Mouse (Mus musculus) right cerebral cortex, postnatal 25 days (tissue): ENCODE data around the gene Olfr288.
A peak's percentile ranks its signal among the peaks of the same experiment; 100 is the strongest.

Experiments used
- DNase-seq: peaks from one replicate; pipeline ENCODE4 v3.0.0; 2022

The Olfr288 gene

DNA sequence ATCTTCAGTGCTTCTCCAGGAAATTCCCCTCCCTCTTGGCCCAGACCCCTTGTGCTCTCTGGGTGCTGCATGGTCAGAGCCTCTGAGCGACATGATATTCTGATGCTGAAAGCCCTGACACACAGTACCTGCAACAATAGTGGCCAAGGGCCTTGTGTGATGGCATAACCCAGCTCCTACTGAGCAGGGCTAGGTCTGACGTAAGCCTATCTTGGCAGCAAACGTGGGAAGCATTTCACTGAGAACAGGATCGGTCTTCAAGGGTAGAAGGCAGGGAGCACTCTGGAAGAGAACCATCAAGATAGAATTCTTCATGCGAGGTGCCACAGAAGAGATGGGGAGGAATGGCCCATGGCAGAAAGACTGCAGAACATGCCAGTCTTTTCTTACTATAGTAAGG is 29.8 kb downstream of the Olfr288 start, which contains the start of gene Asb8:
Asb8 (minus strand) TSS at position 101 of the 400 bp plus-strand sequence.
- DNase-seq = no peak

DNA sequence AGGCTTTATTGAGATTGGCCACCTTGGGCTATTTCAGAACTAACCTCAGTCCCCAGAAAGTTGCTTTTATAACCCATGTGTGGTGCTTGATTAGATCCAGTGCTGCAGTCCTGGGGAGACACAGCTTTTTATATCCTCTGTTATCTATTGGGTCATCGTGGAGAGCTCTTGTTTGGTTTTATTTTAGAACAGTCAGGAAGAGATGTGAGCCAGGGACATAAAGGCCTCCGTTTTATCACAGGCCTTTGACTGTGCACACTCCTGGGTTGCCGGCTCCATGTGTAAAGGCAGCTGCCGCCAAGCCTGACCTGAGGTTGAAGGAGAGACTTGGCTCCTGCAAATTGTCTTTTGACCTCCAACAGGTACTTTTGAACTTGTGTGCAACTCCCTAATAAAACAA is 32.8 kb downstream of the Olfr288 start:
- DNase-seq = no peak

DNA sequence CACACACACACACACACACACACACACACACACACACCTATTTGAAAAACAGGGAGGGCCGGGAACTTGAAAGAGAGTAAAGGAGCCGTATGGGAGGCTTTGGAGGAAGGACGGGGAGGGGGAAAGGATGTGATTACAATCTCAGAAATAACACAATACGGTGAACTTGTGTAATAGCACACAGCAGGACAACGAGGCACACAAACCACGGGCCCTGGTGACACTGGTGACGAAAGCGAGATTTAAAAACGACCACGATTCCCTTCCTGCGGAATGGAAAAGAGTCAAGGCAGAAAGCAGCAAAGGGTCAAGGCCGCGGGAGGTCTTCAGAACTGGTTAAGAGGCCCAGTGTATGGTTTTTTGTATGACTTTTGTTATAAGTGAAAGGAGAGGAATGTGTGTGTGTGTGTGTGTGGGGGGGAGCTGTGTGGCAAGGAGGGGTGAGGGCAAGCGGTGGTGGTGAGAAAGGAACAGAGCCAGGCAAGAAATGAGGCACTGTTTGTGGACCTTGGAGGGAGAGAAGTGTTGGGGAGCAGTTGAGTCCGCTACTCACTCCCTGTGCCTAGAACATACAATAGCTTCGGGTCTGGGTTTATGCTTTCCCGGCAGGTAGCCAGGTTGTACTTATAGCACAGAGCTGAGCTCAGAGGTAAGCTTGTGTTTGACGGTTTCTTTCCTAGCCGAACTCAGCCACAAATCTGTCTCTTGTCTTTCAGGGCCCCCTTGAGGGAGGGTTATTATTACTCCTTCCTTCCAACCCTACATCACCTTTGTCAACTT is 34.1 kb downstream of the Olfr288 start:
- DNase-seq = no peak

DNA sequence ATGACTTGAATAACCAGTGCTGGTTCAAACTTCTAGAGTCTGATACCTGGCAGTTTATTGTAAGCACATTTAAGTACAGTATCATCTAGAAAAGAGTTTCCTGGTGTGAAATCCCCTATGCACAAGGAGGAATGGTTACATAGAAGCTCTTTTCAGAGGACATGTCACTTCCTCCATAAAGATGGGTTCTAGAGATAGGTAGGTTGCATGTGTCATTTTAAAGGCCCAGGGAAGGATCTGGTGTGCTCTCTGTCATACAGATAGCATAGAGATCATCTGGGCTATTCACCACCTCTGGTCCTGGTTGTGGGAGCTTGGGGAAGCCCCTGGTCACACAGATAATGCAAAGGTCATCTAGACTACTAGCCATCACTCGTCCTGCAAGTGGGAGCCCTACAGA is 38.1 kb downstream of the Olfr288 start:
- no peak for DNase-seq

DNA sequence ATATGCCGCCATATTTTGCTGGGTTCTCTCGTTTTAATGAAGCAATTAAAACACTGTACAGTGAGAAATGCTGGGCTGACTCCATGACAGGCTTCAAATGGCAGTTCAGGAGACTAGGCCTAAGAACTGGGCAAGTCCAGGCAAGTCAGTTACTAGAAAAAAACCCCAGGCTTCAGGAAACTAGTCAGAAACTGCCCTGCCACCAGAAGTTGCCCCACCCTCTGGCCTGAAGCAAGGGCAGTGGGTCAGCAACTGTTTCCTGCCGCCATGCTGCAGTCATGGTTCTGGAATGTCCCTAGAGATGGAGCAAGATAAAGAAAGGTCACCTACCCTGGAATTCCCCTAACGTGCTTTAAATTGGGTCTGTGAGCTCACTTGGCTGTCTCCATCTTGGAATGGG is 39.4 kb downstream of the Olfr288 start:
- no peak for DNase-seq

DNA sequence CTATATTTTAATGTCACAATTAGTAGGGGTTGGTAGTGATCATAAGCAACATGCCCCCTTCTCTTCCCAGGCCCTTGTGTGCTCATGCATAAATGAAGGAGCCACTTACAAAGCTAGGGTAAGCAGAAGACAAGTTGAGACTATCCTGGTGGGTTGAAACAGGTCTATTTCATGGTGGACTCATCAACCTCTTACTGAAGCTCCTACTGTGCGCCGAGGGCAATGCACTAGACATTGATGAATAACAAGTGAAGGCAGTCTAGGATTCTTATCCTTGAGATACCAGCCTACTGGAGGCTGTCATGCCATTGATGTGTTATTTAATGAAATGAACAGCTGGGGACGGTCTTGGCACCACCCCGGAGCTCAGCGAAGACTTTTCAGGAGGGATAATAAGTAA is 40.1 kb downstream of the Olfr288 start:
- DNase-seq = no peak

DNA sequence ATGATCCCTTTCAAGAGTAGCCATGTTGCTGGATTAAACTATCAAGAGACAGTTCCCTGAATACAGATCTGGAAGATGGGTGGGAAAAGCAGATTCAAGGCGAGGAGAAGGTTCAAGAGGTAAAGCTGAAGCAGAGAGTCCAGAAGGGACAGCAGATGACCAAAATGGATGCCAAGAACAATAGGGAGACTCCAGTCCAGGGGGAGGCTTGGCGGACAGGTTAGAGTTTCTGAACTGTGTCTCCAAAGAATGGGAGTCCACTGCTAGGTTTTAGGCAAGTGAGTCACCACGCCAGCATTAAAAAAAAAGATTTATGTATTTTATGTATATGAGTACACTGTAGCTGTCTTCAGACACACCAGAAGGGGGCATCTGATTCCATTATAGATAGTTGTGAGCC is 40.7 kb downstream of the Olfr288 start:
- no peak for DNase-seq

DNA sequence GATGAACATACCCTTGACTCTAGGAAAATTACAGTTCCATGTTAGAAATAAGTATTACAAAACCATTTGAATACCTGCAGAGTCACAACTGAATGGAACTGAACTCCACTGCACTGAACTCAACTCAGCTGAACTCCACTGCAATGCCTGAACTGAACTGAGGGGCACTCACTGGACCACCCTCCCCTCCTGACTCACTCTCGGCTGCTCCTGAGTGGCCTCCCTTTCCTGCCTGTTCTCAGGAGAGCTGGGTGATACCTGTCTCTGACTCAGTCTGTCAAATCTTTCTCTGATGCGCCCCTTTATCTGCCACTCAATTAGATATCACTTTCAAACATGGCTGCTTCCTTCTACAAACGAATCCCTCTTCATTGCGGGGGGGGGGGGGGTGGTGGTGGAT is 41.2 kb downstream of the Olfr288 start:
- DNase-seq = no peak

DNA sequence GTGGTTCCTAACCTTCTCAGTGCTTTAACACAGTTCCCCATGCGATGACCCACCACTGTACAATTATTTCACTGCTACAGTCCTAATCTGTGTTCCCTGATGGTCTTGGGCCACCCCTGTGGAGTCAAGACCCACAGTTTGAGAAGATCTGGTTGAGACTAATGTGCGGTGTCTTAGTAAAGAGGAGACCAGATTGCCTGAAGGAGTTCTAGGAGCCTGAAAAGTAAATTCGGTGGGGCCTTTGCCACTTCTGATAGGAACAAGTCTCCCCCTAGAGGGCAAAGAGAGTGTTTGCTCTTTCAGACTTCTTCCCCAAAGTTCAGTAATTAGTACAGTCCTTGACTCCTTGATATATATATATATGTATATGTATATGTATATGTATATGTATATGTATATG is 41.7 kb downstream of the Olfr288 start:
- DNase-seq = no peak

DNA sequence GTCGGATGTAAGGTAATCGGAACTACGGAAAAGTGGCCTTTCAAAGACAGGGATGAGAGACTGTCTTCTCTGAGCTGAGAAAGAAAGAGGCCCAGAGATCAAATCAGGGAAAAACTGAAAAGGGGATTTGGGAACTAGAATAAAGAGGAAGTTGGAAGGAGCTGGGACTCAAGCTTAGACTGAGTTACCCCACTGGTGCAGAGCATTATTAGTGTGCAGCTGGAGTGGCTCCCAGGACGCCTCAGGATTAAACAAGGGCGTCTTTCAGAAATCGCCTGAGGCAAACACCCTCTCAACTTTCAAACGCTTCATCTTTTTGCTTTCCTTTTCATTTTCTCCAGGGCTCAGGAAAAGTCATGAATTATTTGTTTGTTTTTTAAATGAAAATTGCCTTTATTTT is 42.4 kb downstream of the Olfr288 start:
- DNase-seq = no peak

DNA sequence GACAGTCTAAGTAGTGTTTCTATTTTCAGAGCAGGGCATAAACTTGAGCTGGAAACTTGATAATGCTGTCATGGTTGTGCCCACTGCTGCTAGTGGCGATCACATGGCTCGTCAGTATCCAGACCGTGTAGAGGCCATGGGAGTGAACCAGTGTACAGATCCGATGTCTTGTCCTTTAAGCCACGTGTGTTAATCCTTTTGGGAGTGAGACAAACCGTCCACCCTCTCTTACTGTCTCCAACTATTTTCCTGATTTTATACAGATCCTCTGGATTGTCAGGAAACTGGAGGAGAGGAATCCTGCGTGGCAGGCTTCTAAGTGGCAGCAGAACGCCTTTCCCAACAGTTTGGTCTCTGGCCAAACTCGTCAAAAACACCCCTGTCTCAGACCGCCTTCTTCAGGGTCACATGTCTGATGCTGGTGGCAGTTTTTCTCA is 46.2 kb downstream of the Olfr288 start:
- no peak for DNase-seq

DNA sequence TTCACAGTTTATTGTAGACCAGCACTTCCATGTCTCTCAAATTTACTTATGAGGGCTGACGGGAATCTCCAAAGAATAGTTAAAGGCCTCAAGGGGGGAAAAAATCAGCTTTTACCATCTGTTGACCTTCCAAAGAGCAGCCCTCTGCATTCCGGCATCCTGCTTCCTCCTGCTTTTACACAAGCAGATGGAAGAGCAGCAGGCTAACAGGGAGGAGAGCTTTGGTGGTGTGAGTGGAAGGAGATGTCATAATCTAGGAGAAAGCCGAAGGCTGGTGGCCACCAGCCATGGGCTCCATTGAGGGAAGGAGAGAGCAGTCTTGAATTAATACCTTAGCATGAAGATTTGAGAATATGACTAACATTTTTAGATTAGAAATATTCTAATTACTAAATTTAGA is 47.0 kb downstream of the Olfr288 start:
- DNase-seq = no peak

DNA sequence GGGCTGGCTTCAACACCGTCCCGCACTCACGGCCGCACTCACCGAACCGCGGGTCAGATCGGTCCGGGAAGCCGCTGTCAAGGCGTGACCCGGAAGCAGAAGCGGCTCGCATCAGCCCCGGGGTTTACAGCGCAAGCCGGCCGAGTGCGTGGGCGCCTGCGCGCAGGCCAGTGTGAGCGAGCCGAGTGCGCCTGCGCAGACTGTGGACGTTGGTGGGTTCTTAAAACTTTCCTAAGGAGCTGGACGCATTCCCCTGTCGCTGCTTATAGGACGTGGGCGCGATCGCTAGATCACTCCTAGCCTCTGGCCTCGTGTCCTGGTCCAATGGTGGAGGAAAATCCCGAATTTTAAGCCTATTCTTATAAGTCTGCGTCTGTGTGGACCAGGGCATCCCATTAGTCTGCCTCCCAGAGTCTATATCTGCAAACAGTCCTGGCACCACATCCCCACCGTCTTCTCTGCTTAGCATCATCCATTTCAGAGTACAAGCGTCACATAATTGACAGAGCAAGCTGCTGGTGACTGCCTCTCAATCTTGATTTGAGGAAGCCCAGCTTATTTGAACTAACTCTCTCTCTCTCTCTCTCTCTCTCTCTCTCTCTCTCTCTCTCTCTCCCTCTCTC is 49.7 kb downstream of the Olfr288 start:
- DNase-seq = peak; percentile 96

DNA sequence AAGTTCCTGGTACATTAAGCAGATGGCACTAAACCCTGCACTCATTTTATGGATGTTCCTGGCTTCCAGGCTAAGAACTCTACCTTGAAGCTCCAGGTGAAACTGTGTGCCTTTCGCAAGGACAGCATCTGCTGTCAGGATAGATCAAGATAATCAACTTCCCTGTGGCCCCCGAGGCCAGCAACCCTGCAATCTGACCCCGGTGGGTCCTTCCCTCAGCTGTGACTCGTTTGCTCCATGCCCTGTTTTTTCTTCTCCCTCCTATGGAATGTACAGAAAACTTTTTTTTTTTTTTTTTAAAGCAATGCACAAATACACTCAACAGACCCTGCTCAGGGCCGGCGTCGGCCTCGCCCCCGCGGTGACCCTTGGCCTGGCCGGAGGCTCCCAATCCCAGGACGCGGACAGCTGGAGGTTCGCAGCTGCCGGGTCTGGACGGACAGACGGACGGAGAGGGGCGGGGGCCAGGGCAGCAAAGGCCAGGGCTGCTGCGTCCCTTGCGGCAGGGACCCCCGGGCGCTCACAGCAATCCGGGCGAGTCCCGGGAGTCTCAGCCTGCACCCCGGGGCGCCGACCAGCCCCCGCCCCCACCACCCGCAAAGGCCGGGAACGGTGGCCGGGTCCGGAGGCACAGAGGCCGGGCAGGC is 50.4 kb downstream of the Olfr288 start:
- no peak for DNase-seq

DNA sequence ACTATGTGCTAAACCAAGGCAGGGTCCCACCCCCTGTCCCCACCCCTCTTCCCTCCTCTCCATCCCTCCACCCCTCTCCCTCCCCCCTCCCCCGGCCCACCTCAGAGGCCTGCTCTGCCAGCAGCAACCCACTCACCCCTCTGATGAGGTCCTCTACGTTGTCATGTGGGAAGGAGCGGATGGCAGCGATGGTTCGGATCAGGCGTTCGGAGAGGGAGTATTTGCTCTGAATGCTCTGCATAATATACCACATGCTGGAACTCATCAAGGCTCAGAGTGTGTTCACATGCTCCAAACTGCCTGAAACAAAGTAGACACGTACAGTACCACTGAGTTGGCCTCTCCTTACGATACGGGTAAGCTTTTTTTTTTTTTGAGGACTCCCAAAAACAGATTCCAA is 52.8 kb downstream of the Olfr288 start:
- DNase-seq = no peak

DNA sequence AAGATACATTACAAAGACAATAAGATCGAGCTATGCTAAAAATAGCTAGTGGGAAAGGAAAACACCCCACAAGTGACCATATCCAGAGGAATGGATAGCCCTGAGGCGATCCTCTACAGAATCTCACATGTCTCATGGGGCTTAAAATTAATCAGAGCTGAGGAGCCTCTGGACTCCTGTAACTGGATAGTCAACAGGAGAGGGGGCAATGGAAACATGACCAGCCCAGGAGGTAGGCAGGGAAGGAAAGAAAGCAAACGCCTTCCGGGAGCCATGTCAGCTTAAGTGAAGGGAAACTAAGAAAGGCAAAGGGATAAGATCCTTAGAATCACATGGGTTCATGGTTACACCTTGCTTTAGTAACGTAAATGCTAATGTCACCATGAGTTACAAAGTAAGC is 54.5 kb downstream of the Olfr288 start:
- DNase-seq = no peak

DNA sequence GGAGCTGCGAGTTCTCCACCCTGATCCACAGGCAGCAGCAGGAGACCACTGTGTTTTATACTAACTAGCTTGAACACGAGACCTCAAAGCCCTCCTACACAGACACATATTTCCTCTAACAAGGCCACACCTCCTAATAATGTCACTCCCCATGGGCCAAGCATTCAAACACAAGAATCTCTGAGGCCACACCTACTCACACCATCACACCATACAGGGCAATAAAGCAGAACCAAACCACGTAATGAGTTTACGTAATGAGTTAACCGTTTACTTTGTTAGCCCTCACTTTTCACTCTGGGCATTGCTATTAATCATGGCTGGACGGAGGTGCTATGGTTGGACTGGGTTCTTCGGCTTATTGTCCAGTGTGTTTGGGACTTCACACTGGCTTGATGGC is 55.6 kb downstream of the Olfr288 start:
- no peak for DNase-seq

DNA sequence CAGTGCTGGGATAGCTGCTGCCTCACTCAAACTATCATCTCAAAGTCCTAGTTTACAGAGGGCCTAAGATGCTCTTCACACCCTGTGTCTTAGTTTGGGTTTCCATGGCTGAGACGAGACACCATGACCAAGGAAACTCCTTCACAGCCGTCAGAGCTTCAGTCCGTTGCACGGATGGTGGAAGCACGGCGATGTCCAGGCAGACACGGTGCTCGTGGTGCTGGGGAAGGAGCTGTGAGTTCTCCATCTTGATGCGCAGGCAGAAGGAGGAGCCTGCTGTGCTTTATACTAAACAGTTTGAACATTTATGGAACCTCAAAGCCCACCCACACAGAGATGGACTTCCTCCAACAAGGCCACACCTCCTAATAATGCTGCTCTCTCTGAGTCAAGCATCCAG is 58.5 kb downstream of the Olfr288 start:
- no peak for DNase-seq
